Mouse (Mus musculus) CH12.LX (cell line): ENCODE measurements at regions not wholly inside any gene's neighbourhood (a gene's known extent, or its start where the extent isn't known, plus 50 kb on each side); places are given as distances from the start of the nearest gene placed in this dataset.

Source experiments
- DNase-seq: peaks from one replicate; pipeline ENCODE4 v3.0.0-alpha.2; 2013; ENCODE audit errors: extremely low read depth
- H3K27ac ChIP-seq: 2 replicates; pipeline ENCODE4 v1.5.1; 2012; ENCODE audit warnings: low read depth, mild to moderate bottlenecking, control low read depth, moderate library complexity; ENCODE audit not compliant: insufficient read depth
- H3K27me3 ChIP-seq: replicated peaks from 2 replicates; pipeline ENCODE3; 2012; ENCODE audit warnings: inconsistent platforms
- H3K36me3 ChIP-seq, 2 experiments: replicated peaks in 1 of 2; 2 replicates each; pipeline versions ENCODE3 to v1.6.1; 2012; ENCODE audit warnings: inconsistent platforms in 1 of 2, low read length in 1 of 2, mild to moderate bottlenecking in 1 of 2, mixed read lengths in 1 of 2, moderate library complexity in 1 of 2; ENCODE audit not compliant: control insufficient read depth in 1 of 2, insufficient read depth in 1 of 2
- H3K4me1 ChIP-seq, 2 experiments: 2 replicates each; pipeline ENCODE4 v1.6.1; 2012; ENCODE audit warnings: inconsistent platforms in 1 of 2, moderate library complexity in 1 of 2; ENCODE audit not compliant: insufficient read depth in 2 of 2, control insufficient read depth in 1 of 2
- H3K4me2 ChIP-seq: 2 replicates; pipeline ENCODE4 v1.6.1; 2012; ENCODE audit warnings: low read depth, mild to moderate bottlenecking, control low read depth; ENCODE audit not compliant: poor library complexity, insufficient read depth, severe bottlenecking
- H3K4me3 ChIP-seq, 3 experiments: fragments of 150-350 bp in 1 of 3; sonication (generic) in 1 of 3; replicated peaks in 1 of 3; 2 replicates each; pipeline versions ENCODE3 to v1.5.1; 2011 to 2012; ENCODE audit warnings: low read depth in 2 of 3, low read length in 2 of 3, mild to moderate bottlenecking in 2 of 3, moderate library complexity in 2 of 3, control low read depth in 1 of 3, improper control_type of control experiment in 1 of 3, inconsistent platforms in 1 of 3, mixed read lengths in 1 of 3; ENCODE audit not compliant: poor library complexity in 1 of 3
- H3K79me2 ChIP-seq: replicated peaks from 2 replicates; pipeline ENCODE4 v1.6.1; 2012; ENCODE audit warnings: mild to moderate bottlenecking, moderate library complexity; ENCODE audit not compliant: control insufficient read depth, poor library complexity, insufficient read depth, severe bottlenecking; ENCODE audit errors: extremely low read depth
- H3K9ac ChIP-seq: 2 replicates; pipeline ENCODE4 v1.6.1; 2012; ENCODE audit warnings: low read depth, mild to moderate bottlenecking, control low read depth, moderate library complexity; ENCODE audit not compliant: insufficient read depth
- H3K9me3 ChIP-seq: replicated peaks from 2 replicates; pipeline ENCODE3; 2012; ENCODE audit warnings: low read length, inconsistent platforms, mixed read lengths
- BHLHE40 ChIP-seq: IDR thresholded peaks from 2 replicates; pipeline ENCODE4 v1.6.1; 2011; ENCODE audit warnings: mild to moderate bottlenecking, low read depth, low read length, improper control_type of control experiment
- CHD1 ChIP-seq: IDR thresholded peaks from 2 replicates; pipeline ENCODE4 v1.6.1; 2012; ENCODE audit warnings: low read depth, low read length, improper control_type of control experiment, inconsistent platforms
- CHD2 ChIP-seq: IDR thresholded peaks from 2 replicates; pipeline ENCODE4 v1.6.1; 2011; ENCODE audit warnings: low read length, improper control_type of control experiment
- ETS1 ChIP-seq: conservative IDR thresholded peaks from 2 replicates; pipeline ENCODE4 v1.6.1; 2012; ENCODE audit warnings: low read depth, mild to moderate bottlenecking, inconsistent platforms, low read length, improper control_type of control experiment, moderate library complexity
- IRF4 ChIP-seq: IDR thresholded peaks from 2 replicates; pipeline ENCODE4 v1.6.1; 2014; ENCODE audit warnings: low read depth, mild to moderate bottlenecking, inconsistent platforms, low read length, improper control_type of control experiment
- JUN ChIP-seq: IDR thresholded peaks from 2 replicates; pipeline ENCODE4 v1.6.1; 2011; ENCODE audit warnings: low read depth, mild to moderate bottlenecking, low read length, improper control_type of control experiment, moderate library complexity; ENCODE audit not compliant: insufficient read depth
- JUND ChIP-seq: conservative IDR thresholded peaks from 2 replicates; pipeline ENCODE4 v1.6.1; 2011; ENCODE audit warnings: low read depth, low read length, improper control_type of control experiment
- MAFK ChIP-seq: IDR thresholded peaks from 2 replicates; pipeline ENCODE4 v1.6.1; 2011; ENCODE audit warnings: low read length, improper control_type of control experiment; ENCODE audit not compliant: insufficient replicate concordance
- MAX ChIP-seq: IDR thresholded peaks from 2 replicates; pipeline ENCODE4 v1.6.1; 2011; ENCODE audit warnings: low read length, improper control_type of control experiment
- MAZ ChIP-seq: IDR thresholded peaks from 2 replicates; pipeline ENCODE4 v1.6.1; 2012; ENCODE audit warnings: low read depth, mild to moderate bottlenecking, inconsistent platforms, low read length, improper control_type of control experiment, moderate library complexity
- MEF2A ChIP-seq: IDR thresholded peaks from 2 replicates; pipeline ENCODE4 v1.6.1; 2014; ENCODE audit warnings: low read depth, mild to moderate bottlenecking, inconsistent platforms, low read length, improper control_type of control experiment, borderline replicate concordance
- MXI1 ChIP-seq: IDR thresholded peaks from 2 replicates; pipeline ENCODE4 v1.6.1; 2011; ENCODE audit warnings: mild to moderate bottlenecking, low read depth, low read length, improper control_type of control experiment
- NRF1 ChIP-seq: IDR thresholded peaks from 2 replicates; pipeline ENCODE4 v1.6.1; 2014; ENCODE audit warnings: low read depth, mild to moderate bottlenecking, inconsistent platforms, low read length, improper control_type of control experiment, moderate library complexity
- POLR2AphosphoS2 ChIP-seq: IDR thresholded peaks from 2 replicates; pipeline ENCODE4 v1.6.1; 2011; ENCODE audit warnings: low read depth, low read length, improper control_type of control experiment
- RCOR1 ChIP-seq: conservative IDR thresholded peaks from 2 replicates; pipeline ENCODE4 v1.6.1; 2012; ENCODE audit warnings: low read depth, mild to moderate bottlenecking, inconsistent platforms, low read length, improper control_type of control experiment
- SIN3A ChIP-seq: IDR thresholded peaks from 2 replicates; pipeline ENCODE4 v1.6.1; 2012; ENCODE audit warnings: low read length, improper control_type of control experiment, inconsistent platforms
- SMC3 ChIP-seq: IDR thresholded peaks from 2 replicates; pipeline ENCODE4 v1.6.1; 2011; ENCODE audit warnings: low read depth, low read length, improper control_type of control experiment
- UBTF ChIP-seq: IDR thresholded peaks from 2 replicates; pipeline ENCODE4 v1.6.1; 2012; ENCODE audit warnings: low read depth, mild to moderate bottlenecking, inconsistent platforms, low read length, improper control_type of control experiment, moderate library complexity
- USF2 ChIP-seq: conservative IDR thresholded peaks from 2 replicates; pipeline ENCODE4 v1.6.1; 2011; ENCODE audit warnings: low read depth, low read length, improper control_type of control experiment
- ZC3H11A ChIP-seq: IDR thresholded peaks from 2 replicates; pipeline ENCODE4 v1.6.1; 2012; ENCODE audit warnings: low read depth, mild to moderate bottlenecking, inconsistent platforms, low read length, improper control_type of control experiment
- ZKSCAN1 ChIP-seq: IDR thresholded peaks from 2 replicates; pipeline ENCODE4 v1.6.1; 2012; ENCODE audit warnings: low read depth, inconsistent platforms, low read length, improper control_type of control experiment, borderline replicate concordance
- dilution Hi-C: fragments of 300-500 bp; cut with MboI; formaldehyde crosslinking; loops from 2 replicates; pipeline ENCODE4 v1.14.3; 2020; ENCODE audit warnings: low sequenced_read_pairs; ENCODE audit not compliant: extremely low pct_unique_long_range_greater_than_20kb, extremely low pct_ligation_motif_present
- in situ Hi-C: fragments of 300-500 bp; cut with MboI; formaldehyde crosslinking; loops from 3 replicates; pipeline ENCODE4 v1.14.3; 2019; ENCODE audit warnings: low sequenced_read_pairs, low pct_ligation_motif_present, low pct_unique_long_range_greater_than_20kb, mixed read lengths

DNA sequence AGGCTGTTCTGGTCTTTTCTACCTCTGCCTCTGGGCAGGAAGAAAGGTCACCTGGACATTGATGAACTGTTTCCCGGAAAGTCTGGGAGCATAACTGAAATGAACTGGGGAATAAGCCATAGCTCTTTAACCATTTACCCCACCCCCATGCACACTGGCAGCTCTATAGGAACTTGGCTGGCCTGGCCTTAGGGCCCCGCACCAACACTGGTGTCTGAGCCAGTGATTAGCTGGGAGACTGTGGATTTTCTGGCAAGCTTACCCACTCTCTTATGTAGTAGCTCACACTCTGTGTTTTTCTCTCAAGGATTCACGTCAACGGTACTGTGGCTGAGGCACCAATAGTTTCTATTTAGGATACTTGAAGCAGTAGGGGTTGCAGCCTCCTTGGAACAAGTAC, 439.8 kb upstream of the Zdhhc25 start:
- no peak for DNase-seq
- Histone ChIP-seq H3K4me2 (no peak overlapping the region), H3K4me1 (no peaks in the 10 kb centered on the region), H3K4me3 (no peak overlapping the region), H3K9ac (no peak overlapping the region), H3K9me3 (peaks cover 83% of the 10 kb centered on the region), H3K27me3 (no peaks in the 10 kb centered on the region), H3K36me3 (no peaks in the 10 kb centered on the region), H3K79me2 (no peaks in the 10 kb centered on the region), H3K27ac (no peak overlapping the region)
- no peak for TF ChIP-seq JUN
- TF ChIP-seq SIN3A: no peak
- no peak for TF ChIP-seq CHD2
- no peak for TF ChIP-seq ZC3H11A
- TF ChIP-seq SMC3: no peak
- no peak for TF ChIP-seq ZKSCAN1
- no peak for TF ChIP-seq JUND
- TF ChIP-seq MAX: no peak
- no peak for TF ChIP-seq POLR2AphosphoS2
- no peak for TF ChIP-seq USF2
- TF ChIP-seq MEF2A: no peak
- no peak for TF ChIP-seq BHLHE40
- in situ Hi-C loops: no loop called here
- dilution Hi-C loops: no loop called here

DNA sequence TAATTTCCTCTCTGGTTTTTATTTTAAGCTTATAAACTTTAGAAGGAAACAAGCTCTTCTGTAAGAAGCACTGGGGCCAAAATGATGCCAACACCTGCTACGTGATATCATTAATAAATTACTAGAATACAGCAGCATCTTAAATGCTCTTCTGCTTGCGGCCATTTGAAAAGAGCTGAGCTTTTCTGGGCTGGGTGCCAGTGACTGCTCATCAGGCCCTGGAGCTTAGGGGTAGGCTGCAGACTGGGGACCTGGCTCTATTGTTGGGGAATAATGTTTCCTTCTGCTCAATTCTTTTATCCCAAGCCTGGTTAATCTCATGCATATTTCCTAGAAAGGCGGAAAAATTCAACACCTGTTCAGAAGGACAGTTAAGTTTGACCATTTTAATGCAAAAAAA, 436.7 kb upstream of the Zdhhc25 start:
- H3K36me3 ChIP-seq: no peaks in the 10 kb centered on the region
- H3K27ac ChIP-seq: no peak overlapping the region
- peaks cover 78% of the 10 kb centered on the region for H3K9me3 ChIP-seq
- no peaks in the 10 kb centered on the region for H3K79me2 ChIP-seq
- no peak overlapping the region for H3K4me2 ChIP-seq
- no peaks in the 10 kb centered on the region for H3K27me3 ChIP-seq
- dilution Hi-C loops (no loop called here), in situ Hi-C loops (no loop called here)
- no peak for TF ChIP-seq MXI1
- TF ChIP-seq POLR2AphosphoS2: no peak
- TF ChIP-seq MAX: no peak
- TF ChIP-seq MEF2A: no peak
- no peak for TF ChIP-seq NRF1
- no peak for TF ChIP-seq IRF4
- no peak for TF ChIP-seq ETS1
- TF ChIP-seq JUN: no peak
- TF ChIP-seq ZKSCAN1: no peak
- no peak for TF ChIP-seq CHD1
- no peak for TF ChIP-seq MAZ
- no peak for TF ChIP-seq MAFK
- TF ChIP-seq RCOR1: no peak
- TF ChIP-seq USF2: no peak
- no peak for TF ChIP-seq UBTF
- no peak for DNase-seq
- no peak overlapping the region for H3K9ac ChIP-seq
- H3K4me1 ChIP-seq: no peaks in the 10 kb centered on the region
- no peak overlapping the region for H3K4me3 ChIP-seq
